Mouse (Mus musculus): ENCODE data around the gene Cage1. TPM values are rescaled to one million over a fixed set of nuclear protein-coding genes. Genes with fewer than 3 reads are reported as not detected.

The Cage1 gene
- polyA plus RNA-seq, 1 experiment from 2014 or later: 0.69 TPM

DNA sequence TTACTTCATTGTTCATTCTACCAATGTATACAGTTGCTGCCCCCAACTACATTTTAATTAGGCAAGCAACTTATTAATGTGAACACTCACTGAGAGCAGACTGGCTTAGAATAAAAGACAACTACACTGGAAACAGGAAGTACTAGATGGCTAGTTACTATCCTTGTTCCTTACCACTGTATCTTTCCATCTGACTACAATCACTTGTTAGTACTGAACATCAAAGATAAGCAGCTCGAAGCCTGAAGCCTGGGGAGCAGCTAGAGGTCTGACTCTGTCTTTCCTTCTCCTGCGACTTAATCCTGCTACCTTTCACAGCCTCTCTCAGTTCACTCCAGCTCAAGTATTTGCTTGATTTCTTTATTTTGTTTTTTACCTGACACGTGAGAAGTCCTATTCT, 18.1 kb downstream of the Cage1 start:
- WGBS (ENCODE audit: insufficient replicate concordance): 57% methylated on average over 3 of the region's 3 CpGs
- Histone ChIP-seq H3K4me1 (ENCODE audit: insufficient read depth) (no peaks in the 10 kb centered on the region), H3K27ac (ENCODE audit: low read depth) (no peak overlapping the region), H3K4me2 (ENCODE audit: low read depth, low read length) (no peak overlapping the region), H3K27me3 (ENCODE audit: insufficient read depth, low read length) (no peaks in the 10 kb centered on the region), H3K9me3 (ENCODE audit: low read length) (no peaks in the 10 kb centered on the region), H3K9ac (replicated peaks) (no peak overlapping the region), H3K4me3 (ENCODE audit: low read depth, low read length) (no peak overlapping the region), H3K36me3 (replicated peaks; ENCODE audit: insufficient read depth, low read length) (no peaks in the 10 kb centered on the region)
- no peak for DNase-seq
- no peak for TF ChIP-seq CTCF (IDR thresholded peaks at IDR 0.05; ENCODE audit: low read depth)
- ATAC-seq: no peak

DNA sequence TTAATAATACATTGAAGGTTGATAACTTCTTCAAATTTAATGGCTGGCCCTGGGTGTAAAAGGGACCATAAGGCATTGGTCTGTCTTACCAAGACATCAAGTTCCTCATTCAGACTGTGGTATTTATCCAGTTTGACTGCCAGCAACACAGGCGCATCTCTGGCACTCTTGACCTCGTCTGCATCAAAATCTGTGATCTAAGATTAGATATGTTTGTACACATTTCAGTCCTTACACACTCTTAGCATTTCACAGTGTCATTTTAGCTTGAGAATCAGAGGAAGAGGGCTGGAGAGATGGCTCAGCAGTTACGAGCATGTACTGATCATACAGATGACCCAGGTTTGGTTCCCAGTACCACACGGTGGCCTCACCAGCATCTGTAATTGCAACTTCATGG, 21.3 kb downstream of the Cage1 start:
- TF ChIP-seq CTCF (IDR thresholded peaks at IDR 0.05; ENCODE audit: low read depth) (no peak), EP300 (IDR thresholded peaks at IDR 0.05; ENCODE audit: low read depth) (no peak)
- no peaks in the 10 kb centered on the region for H3K9me3 ChIP-seq (ENCODE audit: low read length)
- no peak for ATAC-seq
- H3K4me3 ChIP-seq (ENCODE audit: low read depth, low read length): no peak overlapping the region
- H3K27me3 ChIP-seq (ENCODE audit: insufficient read depth, low read length): no peaks in the 10 kb centered on the region
- H3K4me2 ChIP-seq (ENCODE audit: low read depth, low read length): no peak overlapping the region
- no peak overlapping the region for H3K27ac ChIP-seq (ENCODE audit: low read depth)
- H3K36me3 ChIP-seq (replicated peaks; ENCODE audit: insufficient read depth, low read length): no peaks in the 10 kb centered on the region
- DNase-seq: no peak
- WGBS (ENCODE audit: insufficient replicate concordance): 73% methylated on average over 4 of the region's 4 CpGs
- no peak overlapping the region for H3K9ac ChIP-seq (replicated peaks)
- peaks cover 2% of the 10 kb centered on the region for H3K4me1 ChIP-seq (ENCODE audit: insufficient read depth)

DNA sequence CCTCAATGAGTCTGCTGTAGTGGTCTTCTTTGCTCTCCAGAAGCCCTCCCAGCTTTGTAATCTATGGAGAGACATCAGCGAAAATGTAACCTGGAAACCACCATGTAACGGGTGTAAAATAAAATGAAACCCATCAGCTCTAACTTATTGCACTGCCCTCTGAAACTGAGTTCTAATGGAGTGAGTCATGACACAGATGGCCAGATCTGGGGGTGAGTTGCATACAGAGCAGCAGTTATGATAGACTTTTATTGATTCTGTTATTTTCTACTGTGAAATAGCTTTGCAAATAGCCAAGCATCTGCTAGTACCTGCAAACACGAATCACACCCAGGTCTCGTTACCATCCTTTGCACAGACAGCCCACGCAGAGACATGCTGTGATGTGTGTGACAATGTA, 24.4 kb downstream of the Cage1 start:
- no peak overlapping the region for H3K4me3 ChIP-seq (ENCODE audit: low read depth, low read length)

DNA sequence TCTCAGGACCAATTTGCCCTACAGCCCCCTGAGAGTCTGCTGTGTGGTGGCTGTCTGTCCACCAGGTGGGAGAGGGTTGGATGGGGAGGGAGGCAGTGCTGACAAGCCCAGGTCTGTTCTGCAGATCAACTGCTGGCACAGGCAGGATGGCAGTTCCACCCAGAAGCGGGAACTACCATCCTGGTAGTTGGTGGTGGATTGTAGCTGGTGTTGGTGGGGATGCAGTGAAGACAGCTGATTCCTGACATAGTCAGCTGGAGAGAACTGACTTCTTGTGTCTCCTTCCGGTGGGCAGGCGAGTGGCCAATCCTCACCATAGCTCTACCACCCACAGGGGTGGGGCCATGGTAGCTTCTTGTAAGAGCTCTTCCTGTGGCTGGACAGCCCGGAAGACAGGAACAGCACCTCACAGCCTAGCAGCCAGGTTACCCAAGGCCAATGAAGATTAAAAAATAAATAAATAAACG, 26.4 kb downstream of the Cage1 start:
- Histone ChIP-seq H3K9me3 (ENCODE audit: low read length) (no peaks in the 10 kb centered on the region), H3K27me3 (ENCODE audit: insufficient read depth, low read length) (no peaks in the 10 kb centered on the region), H3K9ac (replicated peaks) (peak overlapping the region; percentile 13; the same call in 1 of the 2 replicates), H3K4me3 (ENCODE audit: low read depth, low read length) (no peak overlapping the region), H3K36me3 (replicated peaks; ENCODE audit: insufficient read depth, low read length) (no peaks in the 10 kb centered on the region), H3K4me2 (ENCODE audit: low read depth, low read length) (peak overlapping the region; percentile 56), H3K4me1 (ENCODE audit: insufficient read depth) (peaks cover 15% of the 10 kb centered on the region), H3K27ac (ENCODE audit: low read depth) (peak overlapping the region; percentile 83)
- DNase-seq: peak; percentile 59
- 32% methylated on average over 5 of the region's 5 CpGs for WGBS (ENCODE audit: insufficient replicate concordance)
- TF ChIP-seq EP300 (IDR thresholded peaks at IDR 0.05; ENCODE audit: low read depth) (no peak), CTCF (IDR thresholded peaks at IDR 0.05; ENCODE audit: low read depth) (no peak)
- ATAC-seq: peak; percentile 77

More for the DNA sequence above, 24.4 kb downstream of the Cage1 start:
- 78% methylated on average over 5 of the region's 5 CpGs for WGBS (ENCODE audit: insufficient replicate concordance)
- Histone ChIP-seq H3K4me2 (ENCODE audit: low read depth, low read length) (no peak overlapping the region), H3K27me3 (ENCODE audit: insufficient read depth, low read length) (no peaks in the 10 kb centered on the region), H3K36me3 (replicated peaks; ENCODE audit: insufficient read depth, low read length) (no peaks in the 10 kb centered on the region), H3K27ac (ENCODE audit: low read depth) (no peak overlapping the region), H3K4me1 (ENCODE audit: insufficient read depth) (peaks cover 15% of the 10 kb centered on the region), H3K9me3 (ENCODE audit: low read length) (no peaks in the 10 kb centered on the region), H3K9ac (replicated peaks) (no peak overlapping the region)
- TF ChIP-seq EP300 (IDR thresholded peaks at IDR 0.05; ENCODE audit: low read depth) (no peak), CTCF (IDR thresholded peaks at IDR 0.05; ENCODE audit: low read depth) (no peak)
- ATAC-seq (no peak), DNase-seq (no peak)

DNA sequence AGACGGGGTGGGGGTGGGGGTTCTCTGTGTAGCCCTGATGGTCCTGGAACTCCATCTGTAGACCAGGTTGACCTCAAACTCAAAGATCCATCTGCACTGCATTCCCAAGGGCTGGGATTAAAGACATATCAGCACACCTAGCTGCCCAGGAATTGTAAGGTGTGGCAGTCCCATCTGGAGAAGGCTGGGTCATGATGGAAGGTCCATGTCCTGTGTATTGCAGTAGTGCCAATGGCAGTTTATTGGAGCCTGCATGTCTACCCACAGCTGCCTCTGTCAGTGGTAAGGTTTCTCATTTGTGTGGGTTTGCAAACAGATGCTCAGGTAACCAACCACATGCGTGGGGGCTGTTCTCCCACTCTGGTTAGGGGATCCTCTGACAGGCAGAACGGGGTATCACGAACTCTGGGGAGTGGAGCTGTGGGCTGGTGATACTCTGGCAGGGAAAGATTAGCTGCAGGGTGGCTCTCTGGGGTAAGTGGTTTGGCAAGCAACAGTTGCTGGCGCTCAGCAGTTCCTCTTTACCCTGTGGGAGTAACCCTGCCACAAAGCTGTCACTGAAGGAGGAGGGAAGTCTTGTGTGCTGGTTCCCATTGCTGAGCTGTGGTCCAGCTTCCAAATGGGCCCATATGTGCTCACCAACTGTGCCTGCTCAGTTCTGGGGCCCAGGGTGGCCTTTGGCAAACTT, 27.0 kb downstream of the Cage1 start:
- Histone ChIP-seq H3K4me2 (ENCODE audit: low read depth, low read length) (peak overlapping the region; percentile 56), H3K4me3 (ENCODE audit: low read depth, low read length) (no peak overlapping the region), H3K27me3 (ENCODE audit: insufficient read depth, low read length) (no peaks in the 10 kb centered on the region), H3K36me3 (replicated peaks; ENCODE audit: insufficient read depth, low read length) (no peaks in the 10 kb centered on the region), H3K27ac (ENCODE audit: low read depth) (peak overlapping the region; percentile 83), H3K9ac (replicated peaks) (peak overlapping the region; percentile 13; the same call in 1 of the 2 replicates), H3K4me1 (ENCODE audit: insufficient read depth) (peaks cover 15% of the 10 kb centered on the region), H3K9me3 (ENCODE audit: low read length) (no peaks in the 10 kb centered on the region)
- no peak for TF ChIP-seq CTCF (IDR thresholded peaks at IDR 0.05; ENCODE audit: low read depth)
- TF ChIP-seq EP300 (IDR thresholded peaks at IDR 0.05; ENCODE audit: low read depth): peak; percentile 68; the same call in 1 of the 2 replicates
- peak; percentile 53 for DNase-seq
- peak; percentile 92 for ATAC-seq
- 41% methylated on average over 5 of the region's 5 CpGs for WGBS (ENCODE audit: insufficient replicate concordance)

DNA sequence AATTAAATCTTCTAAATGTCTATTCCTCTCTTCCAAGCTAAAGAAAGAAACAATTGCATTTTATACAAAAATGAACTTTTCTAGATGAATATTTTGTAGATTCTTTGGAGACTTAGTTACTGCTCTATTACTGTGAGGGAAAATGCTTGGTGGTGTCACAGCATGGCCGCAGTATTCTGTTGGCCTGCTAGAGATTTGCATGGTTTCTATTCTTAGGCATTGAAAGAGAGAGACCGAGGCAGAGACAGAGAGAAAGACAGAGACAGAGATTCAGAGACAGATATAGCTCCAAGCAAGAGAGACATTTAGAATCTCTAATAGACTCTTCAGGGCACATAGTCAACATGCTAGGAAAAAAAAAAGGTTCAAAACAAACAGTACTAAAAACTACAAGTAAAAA, 28.9 kb downstream of the Cage1 start:
- no peak for ATAC-seq

More for the DNA sequence above, 28.9 kb downstream of the Cage1 start:
- H3K9ac ChIP-seq (replicated peaks): no peak overlapping the region
- no peaks in the 10 kb centered on the region for H3K9me3 ChIP-seq (ENCODE audit: low read length)
- H3K36me3 ChIP-seq (replicated peaks; ENCODE audit: insufficient read depth, low read length): no peaks in the 10 kb centered on the region
- H3K4me3 ChIP-seq (ENCODE audit: low read depth, low read length): no peak overlapping the region
- H3K27me3 ChIP-seq (ENCODE audit: insufficient read depth, low read length): no peaks in the 10 kb centered on the region
- H3K4me2 ChIP-seq (ENCODE audit: low read depth, low read length): no peak overlapping the region
- WGBS (ENCODE audit: insufficient replicate concordance): 81% methylated on average over 2 of the region's 2 CpGs
- no peak for DNase-seq
- peaks cover 15% of the 10 kb centered on the region for H3K4me1 ChIP-seq (ENCODE audit: insufficient read depth)
- H3K27ac ChIP-seq (ENCODE audit: low read depth): no peak overlapping the region
- no peak for TF ChIP-seq EP300 (IDR thresholded peaks at IDR 0.05; ENCODE audit: low read depth)
- no peak for TF ChIP-seq CTCF (IDR thresholded peaks at IDR 0.05; ENCODE audit: low read depth)

Data from liver, postnatal 0 days (tissue).